Mouse (Mus musculus): Measurements from ENCODE around the gene Gzmm.

GRCm38 (mm10) chr10:79680606-79681495 lies 8.0 kb upstream of the Gzmm start:
- TF ChIP-seq CTCF (conservative IDR thresholded peaks at IDR 0.05; ENCODE audit: low read length) (no peak), POU5F1 (IDR thresholded peaks at IDR 0.05; ENCODE audit: borderline replicate concordance, low read length) (no peak)
